Comparison of ENCODE assay signal across 7 mouse cellular contexts in genomic region chr6:131292276-131292990, GRCm38 (mm10). TPM values are rescaled to one million over a fixed set of nuclear protein-coding genes. Genes with fewer than 3 reads are reported as not detected.
DNase-seq lines count a peak whose midpoint lies in the region; ATAC-seq and TF ChIP-seq lines count a peak whose summit lies in the region.

No protein-coding gene starts in this region.

- no peaks in the 10 kb centered on the region for H3K27me3 ChIP-seq in lung, embryonic 16.5 days (ENCODE audit: control insufficient read depth, insufficient read depth, low read depth, low read length)
- H3K27me3 ChIP-seq in kidney, embryonic 15.5 days, result no peaks in the 10 kb centered on the region
- H3K27me3 ChIP-seq in midbrain, embryonic 11.5 days (ENCODE audit: control insufficient read depth, insufficient read depth, low read length), result no peaks in the 10 kb centered on the region

- peak overlapping the region; percentile 79 for H3K9ac ChIP-seq in lung, embryonic 16.5 days (ENCODE audit: low read length)
- H3K9ac ChIP-seq in kidney, embryonic 15.5 days, result peak overlapping the region; percentile 59
- H3K9ac ChIP-seq in midbrain, embryonic 11.5 days (ENCODE audit: low read length), result peak overlapping the region; percentile 74

- 8% methylated on average over 10 of the region's 10 CpGs for WGBS in lung, embryonic 16.5 days
- 15% methylated on average over 10 of the region's 10 CpGs for WGBS in kidney, embryonic 15.5 days
- WGBS in midbrain, embryonic 11.5 days, result 26% methylated on average over 10 of the region's 10 CpGs

- peak; percentile 65 for ATAC-seq in lung, embryonic 16.5 days (ENCODE audit: low read depth)
- peak; percentile 71 for ATAC-seq in kidney, embryonic 15.5 days (replicated peaks; ENCODE audit: low FRiP score)
- 0 out of 2 replicates have a peak, but pooled peaks have one; percentile 14 for ATAC-seq in midbrain, embryonic 11.5 days (ENCODE audit: low FRiP score)

- DNase-seq in lung, postnatal 25 days (ENCODE audit: low spot score), result no peak
- peak; percentile 45 for DNase-seq in brain, adult 2 months (ENCODE audit: low read depth, low spot score)
- peak; percentile 90 for DNase-seq in midbrain, embryonic 11.5 days (ENCODE audit: low spot score, missing footprints)
- DNase-seq in testis, postnatal 14 days (ENCODE audit: low spot score), result no peak

- H3K9me3 ChIP-seq in lung, embryonic 16.5 days (ENCODE audit: control insufficient read depth, low read length), result no peaks in the 10 kb centered on the region
- H3K9me3 ChIP-seq in kidney, embryonic 15.5 days (replicated peaks), result no peaks in the 10 kb centered on the region
- no peaks in the 10 kb centered on the region for H3K9me3 ChIP-seq in midbrain, embryonic 11.5 days (ENCODE audit: control insufficient read depth, low read length)

- peak overlapping the region; percentile 78 for H3K4me3 ChIP-seq in lung, embryonic 16.5 days (ENCODE audit: low read length)
- H3K4me3 ChIP-seq in embryonic fibroblast, embryonic 13.5 days (ENCODE audit: insufficient read depth, low read length), result peak overlapping the region; percentile 92
- H3K4me3 ChIP-seq in kidney, embryonic 15.5 days (replicated peaks), result peak overlapping the region; percentile 83
- peak overlapping the region; percentile 62 for H3K4me3 ChIP-seq in midbrain, embryonic 11.5 days (ENCODE audit: low read depth, low read length)

- no peak for TF ChIP-seq CTCF in embryonic fibroblast, embryonic 13.5 days (IDR thresholded peaks at IDR 0.05; ENCODE audit: borderline replicate concordance, insufficient read depth, low read length)

- peaks cover 8% of the 10 kb centered on the region for H3K4me1 ChIP-seq in lung, embryonic 16.5 days (replicated peaks; ENCODE audit: control insufficient read depth, insufficient read depth, low read length)
- peaks cover 3% of the 10 kb centered on the region for H3K4me1 ChIP-seq in embryonic fibroblast, embryonic 13.5 days (ENCODE audit: control insufficient read depth, insufficient read depth, low read length)
- peaks cover 13% of the 10 kb centered on the region; the same call in 1 of the 2 replicates for H3K4me1 ChIP-seq in kidney, embryonic 15.5 days
- H3K4me1 ChIP-seq in midbrain, embryonic 11.5 days (ENCODE audit: control insufficient read depth, insufficient read depth, low read length), result no peaks in the 10 kb centered on the region; the same call in 1 of the 2 replicates

- peak overlapping the region; percentile 61; the same call in 1 of the 2 replicates for H3K27ac ChIP-seq in lung, embryonic 16.5 days (ENCODE audit: low read length)
- peak overlapping the region; percentile 28 for H3K27ac ChIP-seq in embryonic fibroblast, embryonic 13.5 days (ENCODE audit: insufficient read depth, low read length)
- H3K27ac ChIP-seq in kidney, embryonic 15.5 days, result peak overlapping the region; percentile 74
- no peak overlapping the region for H3K27ac ChIP-seq in midbrain, embryonic 11.5 days (ENCODE audit: low read depth, low read length)

- TF ChIP-seq POLR2A in embryonic fibroblast, embryonic 13.5 days (IDR thresholded peaks at IDR 0.05; ENCODE audit: low read depth, low read length), result no peak

- H3K36me3 ChIP-seq in lung, embryonic 16.5 days (ENCODE audit: control insufficient read depth, insufficient read depth, low read length), result peaks cover 5% of the 10 kb centered on the region; the same call in 1 of the 2 replicates
- H3K36me3 ChIP-seq in kidney, embryonic 15.5 days, result peaks cover 15% of the 10 kb centered on the region
- H3K36me3 ChIP-seq in midbrain, embryonic 11.5 days (ENCODE audit: control insufficient read depth, insufficient read depth, low read length), result no peaks in the 10 kb centered on the region

- H3K4me2 ChIP-seq in lung, embryonic 16.5 days (ENCODE audit: low read depth, low read length), result peak overlapping the region; percentile 74
- peak overlapping the region; percentile 70 for H3K4me2 ChIP-seq in kidney, embryonic 15.5 days
- peak overlapping the region; percentile 60 for H3K4me2 ChIP-seq in midbrain, embryonic 11.5 days

RNA-seq across cellular contexts. Expression of gene Magohb, which starts 0.6 kb away (rescaled TPM):
- polyA plus RNA-seq in lung, embryonic 16.5 days (2015; fragmentation: Nextera tagmentation; extraction: Ambion mirVana), result 50.3 and 62.1 TPM in 2 replicates
- 45.3 and 46.1 TPM in 2 replicates for polyA plus RNA-seq in embryonic fibroblast, embryonic 13.5 days (2011; ENCODE audit: insufficient read length, low read depth, missing spikeins)
- 62.1 and 70.2 TPM in 2 replicates for polyA plus RNA-seq in kidney, embryonic 15.5 days (2015; fragmentation: Nextera tagmentation; extraction: Ambion mirVana)
- polyA plus RNA-seq in midbrain, embryonic 11.5 days (2014; fragmentation: Nextera tagmentation; extraction: Ambion mirVana), result 54.3 and 54.5 TPM in 2 replicates

RNA-seq across cellular contexts. Expression of gene Klra2, which starts 45.3 kb away (rescaled TPM):
- 0.70 and 0.98 TPM in 2 replicates for polyA plus RNA-seq in lung, embryonic 16.5 days (2015; fragmentation: Nextera tagmentation; extraction: Ambion mirVana)
- 0.73 TPM in 1 of 2 replicates, not detected in the other for polyA plus RNA-seq in embryonic fibroblast, embryonic 13.5 days (2011; ENCODE audit: insufficient read length, low read depth, missing spikeins)
- 0.27 and 0.30 TPM in 2 replicates for polyA plus RNA-seq in kidney, embryonic 15.5 days (2015; fragmentation: Nextera tagmentation; extraction: Ambion mirVana)
- polyA plus RNA-seq in midbrain, embryonic 11.5 days (2014; fragmentation: Nextera tagmentation; extraction: Ambion mirVana), result not detected in 2 replicates

Comparison
In these comparisons a context has a peak if more than half of its experiments do, and no peak if none do; other contexts are left out.
1. ATAC-seq: peak in every context shown above with its lines; median percentile 71 in kidney, embryonic 15.5 days; 65 in lung, embryonic 16.5 days; 14 in midbrain, embryonic 11.5 days.
2. DNase-seq: peak in brain, adult 2 months (single experiment) and midbrain, embryonic 11.5 days (single experiment); none in lung, postnatal 25 days (single experiment) and testis, postnatal 14 days (single experiment).
3. Peak in every context shown above with its lines, with median percentiles within 50 percentile points of each other: H3K4me2 ChIP-seq, H3K4me3 ChIP-seq and H3K9ac ChIP-seq.